Mouse (Mus musculus): ENCODE measurements around the gene Gm9112. TPM values are rescaled to one million over a fixed set of nuclear protein-coding genes. Genes with fewer than 3 reads are reported as not detected.
"Not testable (repeated sequence)": the region's sequence is repeated elsewhere in the genome, so short reads cannot be mapped to it uniquely, and the experiment has no call there.

Gm9112 gene
- polyA plus RNA-seq (2015; fragmentation: Nextera tagmentation; extraction: Ambion mirVana) = not detected in 2 replicates

DNA sequence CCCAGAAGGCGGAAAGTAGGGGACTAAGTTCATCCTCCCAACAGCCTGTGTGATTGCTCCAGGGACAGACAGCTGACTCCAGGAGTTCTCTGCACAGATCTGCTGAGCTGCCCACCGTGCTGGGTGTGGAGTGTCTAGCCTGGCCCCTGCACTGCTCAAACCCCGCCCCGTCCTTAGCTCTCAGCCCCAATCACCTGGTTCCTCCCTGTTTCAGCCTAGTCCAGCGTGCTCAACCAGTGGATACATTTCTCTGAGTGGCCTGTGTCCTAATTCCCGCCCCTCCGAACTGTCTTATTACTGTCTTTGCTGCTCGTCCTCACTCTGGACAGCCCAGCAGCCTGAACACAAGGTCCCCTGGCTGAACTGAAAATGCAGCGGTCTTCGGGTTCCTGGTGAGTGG lies at the start of gene Gm9112, which contains the start of gene Dmrtc1b:
Gm9112 (minus strand) TSS at position 101 of the 400 bp plus-strand sequence.
Dmrtc1b (plus strand) TSS at position 331 of the 400 bp plus-strand sequence.
- not testable (repeated sequence) for H3K9ac ChIP-seq; H3K4me3 ChIP-seq; H3K9me3 ChIP-seq (replicated peaks); H3K27ac ChIP-seq; H3K27me3 ChIP-seq; H3K4me2 ChIP-seq; H3K36me3 ChIP-seq (ENCODE audit: poor library complexity, severe bottlenecking); ATAC-seq; H3K4me1 ChIP-seq
- 86% methylated on average over 9 of the region's 10 CpGs for WGBS

DNA sequence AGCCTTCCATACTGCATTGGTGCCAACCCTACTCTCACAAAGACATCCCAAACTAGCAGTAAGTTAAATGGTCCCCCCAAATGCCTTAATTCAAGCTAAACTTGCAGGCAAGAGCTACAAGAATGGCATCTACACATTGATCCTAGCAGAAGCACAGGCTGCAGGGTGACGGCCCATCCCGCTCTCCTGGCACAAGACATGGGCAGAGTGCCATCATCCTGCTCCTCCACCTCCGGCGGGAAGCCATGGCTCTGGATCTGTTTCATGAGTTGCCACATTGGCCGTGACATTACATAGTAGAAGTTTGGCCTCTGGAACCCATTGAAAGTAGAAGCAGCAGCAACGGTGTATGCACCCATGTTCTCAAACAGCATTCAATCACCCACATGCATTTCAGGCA lies 16.8 kb upstream of the Gm9112 start:
- H3K4me2 ChIP-seq; H3K27ac ChIP-seq; H3K9ac ChIP-seq; H3K4me3 ChIP-seq; H3K9me3 ChIP-seq (replicated peaks); H3K36me3 ChIP-seq (ENCODE audit: poor library complexity, severe bottlenecking); ATAC-seq; H3K4me1 ChIP-seq; H3K27me3 ChIP-seq: not testable (repeated sequence)
- WGBS = 92% methylated on average over 6 of the region's 6 CpGs

DNA sequence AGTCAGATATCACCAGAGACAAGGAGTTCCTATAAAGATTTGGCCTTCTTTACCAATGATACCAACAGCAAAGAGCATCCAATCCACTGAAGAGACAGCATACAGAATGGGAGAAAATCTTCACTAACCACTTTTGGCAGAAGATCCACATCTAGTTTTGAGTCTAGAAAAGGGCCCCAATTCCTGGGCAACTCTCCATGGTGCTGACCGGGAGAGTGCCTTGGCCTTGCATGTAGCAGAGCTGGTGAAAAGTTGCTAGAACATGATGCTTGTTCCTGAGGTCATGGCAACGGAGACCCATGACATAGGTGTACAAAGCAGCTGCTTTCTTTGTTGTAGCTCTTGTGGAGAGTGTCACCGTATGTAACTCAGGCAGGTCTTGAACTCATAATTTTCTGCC lies 6.8 kb downstream of the Gm9112 start:
- not testable (repeated sequence) for H3K4me1 ChIP-seq; H3K27me3 ChIP-seq; H3K4me3 ChIP-seq; ATAC-seq; H3K9me3 ChIP-seq (replicated peaks); H3K36me3 ChIP-seq (ENCODE audit: poor library complexity, severe bottlenecking); H3K4me2 ChIP-seq; H3K9ac ChIP-seq; H3K27ac ChIP-seq
- WGBS = 78% methylated on average over 3 of the region's 3 CpGs

DNA sequence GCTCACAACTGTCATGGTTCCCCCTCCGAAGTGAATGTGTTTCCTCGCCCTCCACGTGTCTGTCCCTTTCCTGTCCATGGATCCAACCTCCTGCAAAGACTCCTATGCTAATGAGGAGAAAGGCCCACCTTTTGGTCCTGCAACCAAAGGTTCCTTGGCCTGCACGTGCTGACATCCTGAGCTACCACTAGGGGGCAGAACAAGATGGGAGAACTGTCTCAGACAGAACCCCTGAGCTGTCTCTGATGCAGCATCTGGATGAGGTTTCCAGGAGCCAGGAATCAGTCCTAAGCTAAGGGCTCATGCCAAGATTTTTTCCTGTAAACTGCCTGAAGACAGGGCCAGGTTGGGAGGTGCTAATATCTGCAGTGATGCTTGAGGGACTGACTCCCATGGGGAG lies 18.2 kb downstream of the Gm9112 start:
- H3K27ac ChIP-seq; H3K4me2 ChIP-seq; H3K9me3 ChIP-seq (replicated peaks); H3K27me3 ChIP-seq; H3K4me1 ChIP-seq; H3K36me3 ChIP-seq (ENCODE audit: poor library complexity, severe bottlenecking); H3K9ac ChIP-seq; H3K4me3 ChIP-seq: not testable (repeated sequence)
- ATAC-seq = peak; percentile 73
- WGBS = 20% methylated on average over 4 of the region's 4 CpGs

DNA sequence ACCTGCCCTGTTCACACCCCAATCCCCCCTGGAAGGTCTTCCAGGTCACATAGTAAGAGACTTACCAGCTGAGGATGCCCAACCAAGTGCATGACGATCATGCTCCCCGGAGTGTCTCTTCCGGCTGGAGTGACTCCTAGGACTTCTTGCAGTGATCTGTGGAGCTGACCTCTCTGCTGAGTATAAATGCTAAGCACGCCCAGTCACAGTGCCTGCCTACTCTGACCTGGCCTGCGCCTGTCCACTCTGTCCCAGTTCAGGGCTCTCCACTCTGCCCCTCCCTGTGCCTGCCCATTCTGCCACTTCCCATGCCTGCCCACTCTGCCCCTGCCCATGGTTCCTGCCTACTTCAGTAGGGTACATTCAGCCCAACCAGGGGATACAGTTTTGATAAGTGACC lies 20.6 kb downstream of the Gm9112 start, which contains the start of gene Gm3880:
Gm3880 (minus strand) TSS at position 101 of the 400 bp plus-strand sequence.
- not testable (repeated sequence) for ATAC-seq; H3K4me1 ChIP-seq; H3K9me3 ChIP-seq (replicated peaks); H3K27me3 ChIP-seq; H3K4me2 ChIP-seq; H3K4me3 ChIP-seq; H3K9ac ChIP-seq; H3K36me3 ChIP-seq (ENCODE audit: poor library complexity, severe bottlenecking); H3K27ac ChIP-seq
- WGBS = 90% methylated on average over 5 of the region's 5 CpGs

DNA sequence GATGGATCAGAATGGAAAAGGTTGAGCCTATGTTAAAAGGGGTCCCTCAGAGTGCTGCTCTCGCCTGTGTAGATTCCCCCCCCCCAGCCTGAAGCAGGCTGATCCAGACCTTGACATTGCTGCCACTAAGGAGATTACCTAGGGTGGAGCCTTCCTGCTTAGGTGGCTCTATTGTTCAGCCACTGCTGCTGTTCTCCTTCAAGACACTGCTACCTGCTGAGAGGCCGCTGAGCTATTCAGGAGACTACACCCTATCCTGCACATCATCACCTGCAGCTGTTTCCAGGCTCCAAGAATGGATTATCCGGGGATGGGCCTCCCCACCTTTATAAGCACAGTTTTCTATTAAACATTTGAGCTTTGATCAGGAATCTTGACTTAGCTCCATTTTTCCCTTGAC lies 22.7 kb downstream of the Gm9112 start:
- not testable (repeated sequence) for H3K4me2 ChIP-seq; H3K9me3 ChIP-seq (replicated peaks); H3K9ac ChIP-seq; H3K4me3 ChIP-seq; H3K4me1 ChIP-seq; ATAC-seq; H3K36me3 ChIP-seq (ENCODE audit: poor library complexity, severe bottlenecking); H3K27ac ChIP-seq; H3K27me3 ChIP-seq
- 36% methylated on average over 3 of the region's 3 CpGs for WGBS

DNA sequence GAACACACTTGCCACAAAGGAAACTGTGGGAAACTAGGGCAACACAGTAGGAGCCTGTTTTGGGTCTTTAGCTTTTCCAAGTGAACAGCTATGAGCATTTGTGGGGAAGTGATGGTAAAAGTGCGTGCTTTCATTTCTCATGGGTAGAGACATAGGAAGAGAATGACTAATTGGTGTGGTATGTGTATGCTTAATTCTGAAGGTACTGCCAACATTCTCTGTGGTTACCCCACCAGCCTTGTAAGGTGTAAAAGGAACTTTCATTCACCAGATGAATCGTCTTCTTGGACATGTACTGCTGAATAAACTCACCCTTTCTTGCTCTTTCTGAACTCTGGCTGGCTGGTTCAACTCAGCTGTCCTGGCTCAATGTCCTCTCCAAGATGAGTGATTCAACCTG lies 40.8 kb downstream of the Gm9112 start:
- ATAC-seq = no peak
- H3K27me3 ChIP-seq = no peaks in the 10 kb centered on the region
- H3K4me2 ChIP-seq = no peak overlapping the region
- H3K4me1 ChIP-seq = no peaks in the 10 kb centered on the region
- no peak overlapping the region for H3K4me3 ChIP-seq
- H3K9me3 ChIP-seq (replicated peaks) = no peaks in the 10 kb centered on the region
- no peak overlapping the region for H3K27ac ChIP-seq
- whole genome bisulfite sequencing = 81% methylated on average over 2 of the region's 2 CpGs
- H3K36me3 ChIP-seq (ENCODE audit: poor library complexity, severe bottlenecking) = no peaks in the 10 kb centered on the region
- no peak overlapping the region for H3K9ac ChIP-seq

DNA sequence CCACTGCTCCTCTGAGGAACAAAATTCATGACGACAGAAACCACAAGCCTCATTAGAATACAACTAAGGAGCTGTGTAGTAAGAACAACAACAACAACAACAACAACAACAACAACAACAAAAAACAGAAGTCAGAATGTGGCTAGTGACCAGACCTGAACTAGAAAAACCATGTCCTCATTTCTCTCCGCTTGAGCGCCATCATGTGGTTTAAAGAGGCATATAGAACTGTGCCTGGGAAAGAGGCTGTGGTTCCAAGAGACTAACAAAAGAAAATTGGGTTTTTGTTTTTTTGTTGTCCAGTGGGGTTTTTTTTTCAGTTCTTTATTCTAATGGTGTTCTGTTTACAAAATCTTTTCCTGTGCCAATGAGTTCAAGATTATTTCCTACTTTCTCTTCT lies 46.7 kb downstream of the Gm9112 start:
- H3K27me3 ChIP-seq = 0 out of 2 replicates have a peak, but pooled peaks cover 2% of the 10 kb centered on the region
- WGBS = 18% methylated on average over 3 of the region's 3 CpGs
- no peaks in the 10 kb centered on the region for H3K9me3 ChIP-seq (replicated peaks)
- H3K27ac ChIP-seq = no peak overlapping the region
- H3K4me3 ChIP-seq = no peak overlapping the region
- H3K9ac ChIP-seq = no peak overlapping the region
- no peak for ATAC-seq
- no peaks in the 10 kb centered on the region for H3K4me1 ChIP-seq
- H3K4me2 ChIP-seq = no peak overlapping the region
- no peaks in the 10 kb centered on the region for H3K36me3 ChIP-seq (ENCODE audit: poor library complexity, severe bottlenecking)

Other genes with a start within 250 kb of the Gm9112 start
- 12.2 and 12.4 TPM in 2 replicates for gene Hdac8, start 202.3 kb downstream of the Gm9112 start, polyA plus RNA-seq (2015; fragmentation: Nextera tagmentation; extraction: Ambion mirVana)
- 4.8 and 5.6 TPM in 2 replicates for gene Phka1, start 63.4 kb downstream of the Gm9112 start, polyA plus RNA-seq (2015; fragmentation: Nextera tagmentation; extraction: Ambion mirVana)
- gene Gm3880, start 20.7 kb downstream of the Gm9112 start, polyA plus RNA-seq (2015; fragmentation: Nextera tagmentation; extraction: Ambion mirVana) = not detected in 2 replicates
- not detected in 2 replicates for gene Dmrtc1b, start 230 bp upstream of the Gm9112 start, polyA plus RNA-seq (2015; fragmentation: Nextera tagmentation; extraction: Ambion mirVana)
- gene Dmrtc1c1, start 95.3 kb upstream of the Gm9112 start, polyA plus RNA-seq (2015; fragmentation: Nextera tagmentation; extraction: Ambion mirVana) = not detected in 2 replicates
- gene Dmrtc1c2, start 147.0 kb upstream of the Gm9112 start, polyA plus RNA-seq (2015; fragmentation: Nextera tagmentation; extraction: Ambion mirVana) = not detected in 2 replicates
- not detected in 2 replicates for gene 1700031F05Rik, start 160.3 kb upstream of the Gm9112 start, polyA plus RNA-seq (2015; fragmentation: Nextera tagmentation; extraction: Ambion mirVana)
- gene Dmrtc1a, start 201.1 kb upstream of the Gm9112 start, polyA plus RNA-seq (2015; fragmentation: Nextera tagmentation; extraction: Ambion mirVana) = 0.86 and 0.90 TPM in 2 replicates
- not detected in 2 replicates for gene 1700011M02Rik, start 201.3 kb upstream of the Gm9112 start, polyA plus RNA-seq (2015; fragmentation: Nextera tagmentation; extraction: Ambion mirVana)
- gene 1700018G05Rik, start 220.7 kb upstream of the Gm9112 start, polyA plus RNA-seq (2015; fragmentation: Nextera tagmentation; extraction: Ambion mirVana) = not detected in 2 replicates